Mouse (Mus musculus) frontal cortex, adult 2 months (tissue): Measurements from ENCODE around the gene Morn3. TPM values are rescaled to one million over a fixed set of nuclear protein-coding genes. Genes with fewer than 3 reads are reported as not detected.

Source experiments
- DNase-seq, 2 experiments: peaks; one replicate each; pipeline ENCODE4 v3.0.0; 2022; ENCODE audit warnings: low spot score in 1 of 2; ENCODE audit errors: extremely low spot score in 1 of 2
- polyA plus RNA-seq: library from polyadenylated mRNA; depleted of rRNA; stranded (reverse); fragments of >200 nt; gene quantifications from 2 replicates; pipeline ENCODE4 v1.2.3, GENCODE M21; 2012

Gene Morn3
- polyA plus RNA-seq, 1 experiment = not detected

DNA sequence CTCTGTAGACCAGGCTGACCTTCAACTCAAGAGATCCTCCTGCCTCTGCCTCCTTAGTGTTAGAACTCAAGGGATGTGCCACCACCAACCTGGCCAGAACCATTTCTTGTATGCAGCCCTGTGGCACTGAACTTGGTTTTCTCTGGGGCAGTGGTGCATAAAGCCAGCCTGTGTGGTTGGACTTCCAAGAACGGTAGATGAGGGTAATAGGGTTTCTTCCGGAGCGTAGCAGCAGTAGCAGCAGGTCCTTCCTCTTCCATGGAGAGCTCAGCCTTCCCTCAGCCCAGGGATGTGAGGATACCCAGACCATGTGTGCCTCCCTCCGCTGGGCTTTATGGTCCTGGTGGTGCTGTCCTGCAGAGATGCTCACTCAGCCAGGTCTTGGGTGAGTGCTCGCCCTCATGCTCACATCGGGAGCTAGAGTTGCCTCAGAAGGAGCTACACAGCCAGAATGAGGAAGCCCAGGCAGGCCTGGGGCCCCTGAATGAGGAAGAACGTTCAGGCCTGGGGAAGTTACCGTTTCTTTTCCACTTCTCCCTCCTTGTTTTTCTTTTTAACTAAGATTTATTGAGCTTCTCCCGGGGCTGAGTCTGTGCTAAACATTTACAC is 21.7 kb downstream of the Morn3 start:
- DNase-seq = no peak

DNA sequence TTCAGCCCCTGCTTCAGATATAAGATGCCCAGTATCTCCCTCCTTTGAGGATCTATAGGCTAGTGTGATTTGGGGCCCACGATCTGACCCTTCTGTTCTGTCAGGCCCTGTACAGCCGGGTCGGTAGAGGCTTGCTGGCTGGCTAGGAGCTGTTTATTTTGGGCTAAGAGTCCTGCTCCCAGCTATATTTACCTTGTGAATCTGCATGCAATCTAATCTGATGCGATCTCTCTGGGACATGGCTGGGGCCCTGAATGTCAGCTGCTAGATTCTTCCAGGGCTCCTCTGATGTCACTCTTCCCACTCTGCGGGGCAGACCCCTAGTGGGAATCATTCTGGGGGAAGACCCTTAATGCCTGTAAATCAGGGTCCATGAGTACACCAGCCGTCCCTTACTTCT is 22.5 kb downstream of the Morn3 start:
- no peak for DNase-seq

DNA sequence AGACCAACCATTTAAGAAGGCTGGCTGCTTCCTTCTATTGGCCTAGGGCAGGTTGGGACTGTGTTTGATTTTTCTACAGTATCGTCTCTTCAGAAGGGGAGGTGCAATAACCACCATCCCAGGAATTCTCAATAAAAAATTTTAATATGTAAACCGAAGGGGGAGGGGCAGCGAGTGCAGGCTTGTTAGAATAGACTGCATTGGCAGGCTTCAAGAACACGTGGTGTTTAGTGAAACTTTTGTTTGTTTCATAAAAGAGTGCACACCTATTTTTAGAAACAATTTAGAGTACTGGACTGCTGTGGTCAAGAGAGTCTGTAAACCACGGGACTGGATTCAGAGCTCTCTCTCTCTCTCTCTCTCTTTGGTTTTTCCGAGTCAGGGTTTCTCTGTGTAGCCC is 23.8 kb downstream of the Morn3 start:
- DNase-seq = no peak

DNA sequence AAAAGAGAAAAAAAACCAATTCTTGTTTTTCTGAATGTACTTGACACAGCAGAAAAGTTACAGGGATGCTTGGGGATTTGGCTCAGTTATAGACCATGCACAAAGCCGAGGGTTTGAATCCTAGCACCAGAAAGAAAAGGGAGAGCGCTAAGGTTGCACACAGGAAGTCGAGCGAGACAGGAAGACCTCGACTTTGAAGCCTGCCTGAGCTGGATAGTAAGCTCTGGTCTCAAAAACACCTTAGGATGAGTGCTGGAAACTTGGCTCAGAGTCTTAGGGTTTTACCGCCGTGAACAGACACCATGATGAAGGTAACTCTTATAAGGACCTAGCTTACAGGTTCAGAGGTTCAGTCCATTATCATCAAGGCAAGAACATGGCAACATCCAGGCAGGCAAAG is 25.4 kb downstream of the Morn3 start:
- no peak for DNase-seq

DNA sequence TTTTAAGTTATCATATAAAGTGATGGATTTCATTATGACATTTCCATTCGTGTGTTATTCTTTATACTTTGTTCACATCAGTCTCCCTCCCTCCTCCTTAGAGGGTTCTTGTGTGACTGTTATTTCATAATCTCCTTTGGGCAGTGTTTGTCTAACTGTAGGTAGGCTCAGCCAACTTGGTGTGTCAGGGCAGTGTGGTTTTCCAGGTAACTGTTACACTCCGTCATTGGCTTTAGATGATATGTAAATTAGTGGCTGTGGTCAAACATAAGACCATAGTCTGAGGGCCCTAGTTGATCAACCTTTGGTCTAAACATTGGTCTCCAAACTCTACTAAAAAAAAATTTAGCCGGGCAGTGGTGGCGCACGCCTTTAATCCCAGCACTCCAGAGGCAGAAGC is 26.4 kb downstream of the Morn3 start:
- no peak for DNase-seq

DNA sequence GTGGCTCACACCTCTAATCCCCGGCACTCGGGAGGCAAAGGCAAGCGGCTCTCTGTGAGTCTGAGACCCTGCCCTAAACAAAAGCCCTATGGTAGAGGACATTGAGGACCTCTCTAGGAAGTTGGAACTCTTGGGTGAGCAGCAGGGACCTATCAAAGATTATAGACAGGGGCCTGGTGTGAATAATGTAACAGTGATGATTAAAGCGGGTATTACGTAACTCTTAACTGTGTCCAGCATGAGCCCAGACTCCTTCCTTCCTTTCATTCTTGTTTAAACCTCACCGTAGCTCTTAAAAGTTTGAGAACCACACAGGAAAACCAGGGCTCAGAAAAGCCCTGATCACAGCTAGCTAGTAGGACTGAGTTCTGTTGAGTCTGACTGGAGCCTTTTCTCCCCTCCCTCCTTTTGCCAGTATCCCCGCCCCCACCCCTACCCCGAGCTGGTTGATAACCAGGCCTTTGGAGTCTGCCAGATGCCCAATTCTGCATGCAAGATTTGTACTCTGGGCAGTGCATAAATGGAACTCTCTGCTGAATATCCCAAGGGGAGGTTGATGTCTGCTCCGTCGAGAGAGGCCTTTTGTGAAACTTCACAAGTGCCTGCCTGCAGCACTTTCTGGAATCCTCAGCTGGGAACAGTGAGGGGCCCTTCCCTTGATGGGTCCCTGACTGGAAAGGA is 27.3 kb downstream of the Morn3 start:
- no peak for DNase-seq

DNA sequence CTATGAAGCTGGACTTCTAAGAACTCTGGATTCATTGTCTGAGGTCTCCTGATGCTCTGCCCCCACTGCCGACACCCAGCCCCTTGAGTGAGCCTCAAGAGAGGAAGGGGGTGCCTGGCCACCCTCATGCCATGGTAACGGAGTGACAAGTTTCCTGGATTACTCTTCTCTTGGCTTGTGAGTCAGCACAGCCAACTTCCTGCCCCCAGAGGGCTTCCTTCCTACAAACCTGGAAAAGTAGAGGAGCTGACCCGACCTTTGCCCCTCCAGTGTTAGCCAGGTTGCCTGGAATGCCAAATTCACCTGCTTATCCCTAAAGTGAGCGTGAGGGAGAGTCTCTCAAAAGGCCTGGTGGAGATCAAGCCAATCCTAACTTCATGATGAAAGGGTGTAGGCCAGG is 29.3 kb downstream of the Morn3 start:
- DNase-seq = no peak

DNA sequence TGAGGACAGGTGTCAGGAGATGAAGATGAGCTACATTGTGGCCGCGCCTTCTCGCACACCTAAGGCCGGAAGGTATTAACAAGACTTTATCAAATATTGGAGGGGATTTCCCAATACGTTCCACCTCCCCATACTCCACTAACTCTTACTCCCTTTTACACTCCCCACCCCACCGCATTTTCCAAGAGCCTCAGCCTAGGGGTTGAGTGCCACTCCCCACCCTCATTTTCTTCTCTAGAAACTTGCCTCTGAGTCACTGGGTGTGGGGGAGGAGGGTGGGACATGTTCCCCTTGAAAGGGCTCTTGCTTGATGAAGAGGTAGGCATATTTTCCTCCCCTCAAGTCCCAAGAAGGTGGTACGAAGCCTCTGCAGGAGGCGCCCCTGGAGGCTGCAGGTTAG is 30.9 kb downstream of the Morn3 start:
- no peak for DNase-seq

DNA sequence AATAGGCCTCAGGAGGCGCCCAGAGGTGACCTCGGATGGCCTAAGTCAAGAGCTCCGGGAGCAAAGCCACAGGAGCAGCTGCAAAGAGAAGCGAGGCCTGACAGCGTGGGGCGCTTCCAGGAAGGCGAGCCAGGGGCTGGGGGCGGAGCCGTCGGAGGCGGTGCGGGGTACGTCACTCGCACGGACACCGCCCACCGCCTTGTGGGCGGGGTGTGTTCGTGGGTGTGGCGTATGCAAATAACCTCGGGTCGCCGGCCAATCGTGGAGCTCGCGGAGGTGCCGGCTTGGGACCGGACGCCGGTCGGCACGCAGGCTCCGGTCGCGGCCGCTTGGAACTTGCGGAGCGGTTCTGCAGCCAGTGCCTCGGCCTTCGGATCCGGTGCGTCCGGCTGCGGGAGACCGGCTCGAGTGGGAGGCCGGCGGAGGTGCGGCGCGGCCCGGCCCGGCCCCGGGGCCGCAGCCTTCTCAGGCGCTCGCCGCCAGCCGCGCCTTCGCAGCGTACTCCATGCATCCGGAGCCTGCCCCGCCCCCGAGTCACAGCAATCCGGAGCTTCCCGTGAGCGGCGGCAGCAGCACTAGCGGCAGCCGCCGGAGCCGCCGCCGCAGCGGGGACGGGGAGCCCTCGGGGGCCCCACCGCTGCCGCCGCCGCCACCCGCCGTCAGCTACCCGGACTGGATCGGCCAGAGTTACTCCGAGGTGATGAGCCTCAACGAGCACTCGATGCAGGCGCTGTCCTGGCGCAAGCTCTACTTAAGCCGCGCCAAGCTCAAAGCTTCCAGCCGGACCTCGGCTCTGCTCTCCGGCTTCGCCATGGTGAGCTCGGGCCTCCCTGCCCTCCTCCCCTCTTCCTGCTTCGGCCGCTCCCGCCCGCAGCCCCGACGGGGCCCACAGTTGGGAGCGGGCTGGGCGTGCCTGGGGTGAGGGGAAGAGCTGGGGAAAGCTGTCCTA is 31.8 kb downstream of the Morn3 start, which contains the start of gene Orai1:
Orai1 (plus strand) TSS at position 322 of the 949 bp plus-strand sequence.
- peak; percentile 87 to 96 for DNase-seq

DNA sequence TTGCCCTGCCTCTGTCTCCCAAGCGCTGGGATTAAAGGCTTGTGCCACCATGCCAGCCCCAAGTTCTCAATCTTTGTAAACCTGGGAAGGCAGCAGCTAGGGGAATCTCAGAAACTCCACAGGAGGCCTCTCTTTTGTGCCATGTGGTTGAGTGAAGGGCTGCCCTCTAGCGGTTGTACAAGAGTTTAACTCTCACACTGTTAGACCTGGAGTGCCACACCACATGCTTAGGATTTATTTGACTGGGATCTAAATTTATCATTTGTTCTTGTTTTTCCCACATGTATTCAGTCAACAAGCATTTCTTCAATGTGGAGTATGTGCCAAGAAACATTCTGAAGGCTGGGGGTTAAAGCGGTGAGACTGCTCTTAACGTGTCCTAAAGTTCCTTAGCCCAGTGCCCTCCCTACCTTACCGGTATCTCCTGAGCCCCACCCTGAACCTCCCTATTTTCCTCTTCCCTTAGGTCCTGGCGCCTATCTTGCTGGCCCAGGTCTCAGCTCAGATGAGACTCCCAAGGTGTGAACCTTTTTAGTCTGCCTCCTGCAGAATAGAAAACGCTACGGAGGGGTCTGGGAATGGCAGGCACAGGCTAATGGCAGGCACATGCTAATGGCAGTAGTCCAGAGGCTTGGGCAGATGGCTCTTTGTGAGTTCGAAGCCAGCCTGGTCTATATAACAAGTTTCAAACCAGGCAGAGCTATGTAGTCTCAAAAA is 33.1 kb downstream of the Morn3 start:
- DNase-seq = peak; percentile 41 to 84

DNA sequence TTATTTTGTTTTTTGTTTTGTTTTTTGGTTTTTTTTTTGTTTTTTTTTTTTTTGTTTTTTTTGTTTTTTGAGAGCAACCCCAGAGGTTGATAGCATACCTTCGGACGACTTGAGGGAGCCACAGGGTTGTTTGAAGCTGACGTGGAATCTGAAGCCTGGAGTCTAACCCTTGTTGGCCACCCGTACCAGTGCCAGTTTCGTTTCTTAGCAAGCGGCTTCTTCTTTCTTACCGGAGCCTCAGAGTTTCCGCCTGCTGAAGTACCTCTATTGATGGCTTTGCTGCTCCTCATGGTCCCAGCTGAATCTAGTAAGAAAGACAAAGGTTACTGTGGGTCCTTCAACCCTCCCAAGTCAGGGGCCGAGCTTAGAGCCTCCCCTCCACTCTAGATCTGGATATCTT is 35.1 kb downstream of the Morn3 start:
- no peak for DNase-seq

DNA sequence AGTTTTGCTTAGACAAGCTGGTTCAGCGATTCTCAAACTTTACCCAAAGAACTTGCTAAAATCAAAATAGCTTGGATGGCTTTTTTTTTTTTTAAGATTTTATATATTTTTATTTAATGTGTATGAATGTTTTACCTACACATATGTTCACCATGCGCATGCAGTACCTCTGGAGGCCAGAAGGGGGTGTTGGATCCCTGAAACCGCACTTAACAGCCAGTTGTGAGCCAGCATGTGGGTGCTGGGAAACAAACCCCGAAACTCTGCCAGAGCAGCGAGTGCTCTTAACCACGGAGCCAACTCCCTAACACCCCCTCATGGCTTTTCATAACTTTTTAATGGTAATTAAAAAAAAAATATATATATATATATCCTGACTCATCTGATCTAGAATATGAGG is 36.0 kb downstream of the Morn3 start:
- DNase-seq = no peak

DNA sequence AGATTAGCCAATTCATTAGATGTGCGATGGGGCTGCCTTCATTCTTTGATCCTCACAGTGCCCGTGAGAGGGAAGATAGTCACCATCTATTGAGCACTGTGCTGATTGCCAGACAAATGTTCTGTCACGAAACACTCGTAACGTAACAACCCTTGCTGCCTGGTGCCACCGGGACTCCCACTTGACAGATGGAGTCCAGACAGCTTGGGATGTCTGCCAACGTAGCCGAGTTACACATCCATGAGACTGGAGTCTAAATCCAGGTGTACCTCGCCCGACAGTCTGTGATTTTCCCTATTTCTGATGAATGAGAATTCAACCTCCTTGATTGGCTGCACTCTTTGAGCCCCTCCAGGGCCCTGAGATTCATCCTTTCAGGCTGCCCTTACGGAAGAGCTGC is 36.9 kb downstream of the Morn3 start:
- peak in 1 of 2 experiments; percentile 59 for DNase-seq

DNA sequence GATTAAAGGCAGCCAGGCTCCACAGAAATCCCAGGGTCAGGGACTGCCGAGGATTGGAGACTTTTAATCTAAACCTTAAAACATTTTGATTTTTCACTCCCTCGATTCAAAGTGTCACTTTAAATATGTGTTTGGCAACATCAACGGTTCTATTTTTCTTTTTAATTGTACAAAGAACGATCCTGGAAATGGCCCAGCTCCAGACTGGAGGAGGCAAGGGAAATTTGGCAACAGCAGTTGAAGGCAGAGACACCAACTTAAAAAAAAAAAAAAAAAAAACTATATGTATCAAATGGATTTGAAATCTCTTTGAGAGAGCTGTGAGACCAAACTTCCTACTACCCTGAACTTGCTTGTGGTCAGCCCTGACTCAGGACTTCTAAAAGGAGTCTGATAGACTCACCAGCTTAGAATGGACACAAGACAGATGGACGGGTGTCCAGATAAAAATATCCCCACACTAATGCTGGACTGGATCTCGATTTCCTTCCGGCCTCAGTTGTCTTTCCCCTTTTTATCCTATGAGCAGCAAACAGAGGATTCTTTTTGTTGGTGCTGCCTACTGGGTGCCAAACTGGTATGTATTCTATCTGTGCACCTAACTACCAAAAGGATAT is 37.8 kb downstream of the Morn3 start:
- peak in 1 of 2 experiments; percentile 57 for DNase-seq

DNA sequence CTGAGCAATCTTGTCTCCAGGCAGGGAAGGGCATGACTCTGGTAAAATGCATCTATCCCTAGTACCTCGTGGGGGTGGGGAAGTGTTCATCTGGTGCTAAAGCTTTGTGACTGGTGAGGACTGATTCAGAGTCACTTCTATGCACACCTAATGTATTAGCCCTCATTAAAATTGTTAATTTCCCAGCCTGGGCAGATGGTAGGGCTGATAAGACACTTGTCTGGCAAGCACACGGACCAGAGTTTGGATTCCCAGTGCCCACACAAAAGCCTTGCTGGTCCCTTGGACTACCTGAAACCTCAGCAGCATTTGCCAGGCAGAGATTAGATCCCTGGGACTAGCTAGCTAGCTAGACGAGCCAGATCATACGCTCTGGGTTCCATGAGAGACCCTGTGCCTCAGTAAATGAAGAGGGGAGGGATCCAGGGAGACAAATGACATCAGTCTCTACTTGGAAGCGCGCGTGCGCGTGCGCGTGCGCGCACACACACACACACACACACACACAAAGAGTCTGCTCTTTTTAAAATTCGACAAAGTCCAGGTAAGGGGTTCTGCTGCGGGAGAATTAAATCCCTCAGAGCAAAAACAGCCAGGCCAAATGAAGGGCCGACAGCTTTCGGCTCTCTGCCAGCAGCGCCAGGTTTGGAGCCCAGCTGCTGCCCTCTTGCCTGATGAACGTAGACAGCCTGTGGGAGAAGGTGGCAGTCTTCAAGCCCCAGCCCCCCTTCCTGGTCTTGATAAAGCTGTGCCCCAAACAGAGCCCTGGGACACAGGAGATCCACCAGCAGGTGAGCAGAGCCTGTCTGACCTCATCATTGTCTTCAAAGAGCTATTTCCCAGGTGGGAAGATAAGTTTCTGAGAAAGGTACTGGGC is 40.9 kb downstream of the Morn3 start:
- no peak for DNase-seq

DNA sequence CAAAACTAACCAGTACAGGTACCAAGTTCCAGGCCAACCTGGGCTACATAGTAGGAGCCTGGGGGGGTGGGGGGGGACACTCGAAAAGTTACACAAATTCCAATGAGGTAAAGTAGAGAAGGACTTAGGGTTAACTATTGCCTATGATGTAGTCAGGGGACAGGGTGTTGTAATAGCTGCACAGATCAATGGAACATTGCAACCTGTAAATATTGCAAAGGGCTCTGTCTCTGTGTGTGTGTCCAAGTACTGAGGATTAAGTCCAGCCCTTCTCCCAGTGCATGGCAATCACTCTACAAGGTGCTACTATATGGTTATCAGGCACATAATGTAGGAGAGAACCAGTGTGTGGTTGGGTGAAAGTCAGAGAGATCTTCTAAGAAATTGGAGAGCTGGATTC is 45.9 kb downstream of the Morn3 start:
- no peak for DNase-seq

DNA sequence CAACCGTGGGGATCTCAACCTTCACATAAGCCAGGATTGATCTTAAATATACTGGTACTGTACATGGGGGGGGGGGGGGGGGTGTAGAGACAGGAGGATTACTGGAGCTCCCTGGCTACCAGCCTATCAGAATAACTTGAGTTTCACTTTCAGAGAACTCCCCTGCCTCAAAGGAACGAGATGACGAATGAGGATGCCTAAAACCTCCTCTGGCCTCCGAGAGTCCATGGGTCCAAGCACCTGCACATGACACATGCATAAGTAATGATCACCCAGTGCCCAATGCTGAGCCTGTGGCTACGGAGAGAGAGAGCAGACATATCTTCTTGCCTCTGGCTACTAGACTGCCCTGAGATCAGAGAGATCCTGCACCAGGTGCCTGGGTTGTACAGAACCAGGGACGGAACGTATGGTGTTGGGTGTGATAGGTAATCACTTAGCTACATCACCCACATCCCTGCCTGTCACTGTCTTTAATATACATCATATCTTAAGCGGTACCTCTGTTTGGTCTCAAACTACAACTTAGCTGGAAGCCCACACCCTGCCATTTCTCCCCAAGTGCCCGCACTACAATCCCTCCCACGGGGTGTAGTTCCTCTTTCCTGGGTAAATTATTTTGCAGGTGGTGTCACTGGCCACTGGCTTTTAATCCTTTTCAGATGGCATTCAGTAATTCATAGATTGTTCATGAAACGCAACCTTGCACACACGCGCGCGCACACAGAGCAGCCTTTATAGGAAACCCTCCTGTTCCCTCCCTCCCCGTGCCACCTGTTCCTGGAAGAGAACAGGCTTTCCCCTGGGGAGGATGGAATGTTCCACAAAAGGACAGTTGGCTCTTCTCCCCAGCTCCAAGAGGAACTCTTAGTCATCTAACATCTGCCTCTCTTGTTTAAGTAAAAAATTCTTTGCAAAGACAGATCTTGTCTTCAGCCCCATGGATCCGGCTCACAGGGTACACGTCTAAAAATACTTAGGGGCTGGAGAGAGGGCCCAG is 49.3 kb downstream of the Morn3 start:
- DNase-seq = peak in 1 of 2 experiments; percentile 74

DNA sequence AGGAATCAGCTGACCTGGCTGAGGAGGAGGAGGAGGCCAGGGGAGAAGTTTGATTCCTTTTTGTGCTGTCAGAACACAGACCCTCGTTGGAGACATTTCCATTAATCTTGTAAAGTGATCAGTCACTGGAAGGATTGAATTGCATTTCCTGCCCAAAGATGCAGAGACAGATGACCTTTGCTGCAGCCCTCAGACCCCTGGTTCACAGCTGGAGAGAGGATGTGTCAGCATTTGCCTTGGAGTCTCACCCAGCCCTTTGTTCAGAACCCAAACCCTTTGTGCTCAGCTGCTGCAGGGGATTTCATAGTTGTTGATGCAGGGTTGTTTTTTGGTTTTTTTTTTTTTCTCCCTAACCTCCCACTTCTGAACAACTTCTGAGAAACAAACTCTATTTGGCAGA is 51.9 kb downstream of the Morn3 start:
- no peak for DNase-seq
